Mouse (Mus musculus): ENCODE data around the gene Paqr3.
A peak's percentile ranks its signal among the peaks of the same experiment; 100 is the strongest.

The Paqr3 gene

GRCm38 (mm10) chr5:97085071-97085470, 26.3 kb downstream of the Paqr3 start:
- no peak for DNase-seq (ENCODE audit: low read depth, low spot score)

GRCm38 (mm10) chr5:97084541-97084940, 26.9 kb downstream of the Paqr3 start:
- no peak for DNase-seq (ENCODE audit: low read depth, low spot score)

- no peak for DNase-seq (ENCODE audit: low read depth, low spot score)
Observed at GRCm38 (mm10) chr5:97083701-97084100, 27.7 kb downstream of the Paqr3 start.

- DNase-seq (ENCODE audit: low read depth, low spot score): peak; percentile 17
Observed at GRCm38 (mm10) chr5:97081481-97081880, 29.9 kb downstream of the Paqr3 start.

- no peak for DNase-seq (ENCODE audit: low read depth, low spot score)
Observed at GRCm38 (mm10) chr5:97078641-97079040, 32.8 kb downstream of the Paqr3 start.

GRCm38 (mm10) chr5:97077676-97078075, 33.7 kb downstream of the Paqr3 start:
- no peak for DNase-seq (ENCODE audit: low read depth, low spot score)

- DNase-seq (ENCODE audit: low read depth, low spot score): no peak
Observed at GRCm38 (mm10) chr5:97076167-97076566, 35.2 kb downstream of the Paqr3 start.

GRCm38 (mm10) chr5:97075476-97076151, 35.8 kb downstream of the Paqr3 start:
- DNase-seq (ENCODE audit: low read depth, low spot score): no peak

- DNase-seq (ENCODE audit: low read depth, low spot score): no peak
Observed at GRCm38 (mm10) chr5:97065746-97066145, 45.6 kb downstream of the Paqr3 start.

GRCm38 (mm10) chr5:97062041-97062440, 49.4 kb downstream of the Paqr3 start:
- no peak for DNase-seq (ENCODE audit: low read depth, low spot score)

GRCm38 (mm10) chr5:97060864-97061263, 50.5 kb downstream of the Paqr3 start:
- no peak for DNase-seq (ENCODE audit: low read depth, low spot score)

GRCm38 (mm10) chr5:97056791-97057450, 54.5 kb downstream of the Paqr3 start:
- no peak for DNase-seq (ENCODE audit: low read depth, low spot score)

- no peak for DNase-seq (ENCODE audit: low read depth, low spot score)
Observed at GRCm38 (mm10) chr5:97056359-97056758, 55.0 kb downstream of the Paqr3 start.

GRCm38 (mm10) chr5:97055511-97056068, 55.8 kb downstream of the Paqr3 start:
- peak; percentile 38 for DNase-seq (ENCODE audit: low read depth, low spot score)

GRCm38 (mm10) chr5:97054801-97055200, 56.6 kb downstream of the Paqr3 start:
- no peak for DNase-seq (ENCODE audit: low read depth, low spot score)

- no peak for DNase-seq (ENCODE audit: low read depth, low spot score)
Observed at GRCm38 (mm10) chr5:97054166-97054565, 57.2 kb downstream of the Paqr3 start.

GRCm38 (mm10) chr5:97048905-97049304, 62.5 kb downstream of the Paqr3 start:
- no peak for DNase-seq (ENCODE audit: low read depth, low spot score)

GRCm38 (mm10) chr5:97046680-97047079, 64.7 kb downstream of the Paqr3 start:
- DNase-seq (ENCODE audit: low read depth, low spot score): no peak

- no peak for DNase-seq (ENCODE audit: low read depth, low spot score)
Observed at GRCm38 (mm10) chr5:97045260-97045659, 66.1 kb downstream of the Paqr3 start.

Measured in ES-CJ7 (cell line).